Mouse (Mus musculus): ENCODE data around the gene Ssxa1.
"Not testable (repeated sequence)": the region's sequence is repeated elsewhere in the genome, so short reads cannot be mapped to it uniquely, and the experiment has no call there.

The Ssxa1 gene

GRCm38 (mm10) chrX:21115520-21115919, at the start of gene Ssxa1:
TSS of gene Ssxa1 (plus strand) at chrX:21115820.
- DNase-seq (ENCODE audit: extremely low read depth, low read depth), result no peak

GRCm38 (mm10) chrX:21068106-21068505, 47.5 kb upstream of the Ssxa1 start, which contains the start of gene Spaca5:
TSS of gene Spaca5 (plus strand) at chrX:21068406.
- DNase-seq (ENCODE audit: extremely low read depth, low read depth), result no peak

DNA sequence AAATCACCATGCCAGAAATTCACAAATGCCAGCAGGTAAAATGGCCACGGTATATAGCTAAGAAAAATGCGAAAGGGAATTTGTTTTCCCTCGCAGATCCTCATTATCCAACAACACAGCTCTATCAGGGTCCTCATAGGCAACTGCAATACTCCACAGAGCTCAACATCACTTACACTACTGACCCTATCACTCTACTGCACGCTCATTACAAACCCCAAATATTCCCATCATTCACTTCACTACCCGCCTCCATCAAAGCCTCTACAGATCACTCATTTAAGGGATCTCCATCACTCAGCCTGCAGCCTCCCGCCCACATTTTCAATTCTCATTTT, 27.0 kb upstream of the Ssxa1 start:
- no peak for DNase-seq (ENCODE audit: extremely low read depth, low read depth)

GRCm38 (mm10) chrX:21088983-21089866, 26.4 kb upstream of the Ssxa1 start, which contains the start of gene Zfp300:
TSS of gene Zfp300 (minus strand) at chrX:21089527.
- no peak for DNase-seq (ENCODE audit: extremely low read depth, low read depth)

- DNase-seq (ENCODE audit: extremely low read depth, low read depth), result no peak
Measured at GRCm38 (mm10) chrX:21089867-21090239, 25.8 kb upstream of the Ssxa1 start.

DNA sequence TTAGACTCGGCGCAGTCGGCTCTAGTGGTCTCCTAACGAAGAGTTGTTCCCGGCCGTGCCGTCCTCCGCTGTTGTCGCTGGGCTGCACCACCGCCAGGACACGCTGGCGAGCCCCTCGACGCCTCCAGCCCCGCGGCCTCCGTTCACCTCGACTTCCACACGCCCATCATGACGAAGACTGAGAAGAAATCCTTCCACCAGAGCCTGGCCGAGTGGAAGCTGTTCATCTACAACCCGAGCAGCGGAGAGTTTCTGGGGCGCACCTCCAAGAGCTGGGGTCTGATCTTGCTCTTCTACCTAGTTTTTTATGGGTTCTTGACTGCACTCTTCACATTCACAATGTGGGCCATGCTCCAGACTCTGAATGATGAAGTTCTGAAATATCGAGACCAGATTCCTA, 31.1 kb downstream of the Ssxa1 start:
- DNase-seq (ENCODE audit: extremely low read depth, low read depth), result not testable (repeated sequence)

Measured in MEL-GATA-1-ER (cell line).